Mouse (Mus musculus) splenic B cell, adult 2 months (primary cell): ENCODE results near the gene Mrpl49.

Source experiments
- DNase-seq: peaks from one replicate; pipeline ENCODE4 v3.0.0-alpha.2; 2011; ENCODE audit warnings: low read depth, low spot score
- H3K27me3 ChIP-seq: 2 replicates; pipeline ENCODE4 v1.6.1; 2012; ENCODE audit warnings: mild to moderate bottlenecking, low read length, moderate library complexity, mixed read lengths; ENCODE audit not compliant: control insufficient read depth, poor library complexity, insufficient read depth, severe bottlenecking
- H3K36me3 ChIP-seq: 2 replicates; pipeline ENCODE4 v1.6.1; 2012; ENCODE audit warnings: mild to moderate bottlenecking, low read length, moderate library complexity, mixed read lengths; ENCODE audit not compliant: control insufficient read depth, poor library complexity, insufficient read depth, severe bottlenecking

Mrpl49 gene

DNA sequence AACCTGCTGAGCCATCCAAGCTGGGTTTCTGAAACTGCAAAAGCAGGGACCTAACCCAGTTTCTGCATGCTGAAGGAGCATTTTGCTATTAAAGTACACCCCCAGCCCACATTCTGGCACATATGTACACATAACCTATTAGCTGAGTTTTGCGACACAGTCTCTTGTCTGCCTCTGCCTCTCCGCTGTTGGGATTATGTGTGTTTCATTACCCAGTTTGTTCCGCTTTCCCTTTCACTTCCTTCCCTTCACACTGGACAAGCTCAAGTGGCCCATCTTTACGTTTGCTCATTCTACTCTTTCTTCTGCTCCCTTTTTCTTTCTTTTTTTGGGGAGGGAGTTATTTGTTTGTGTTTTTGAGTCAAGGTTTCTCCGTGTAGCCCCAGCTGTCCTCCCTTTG, 16.3 kb upstream of the Mrpl49 start:
- Histone ChIP-seq H3K27me3 (no peaks in the 10 kb centered on the region), H3K36me3 (no peaks in the 10 kb centered on the region; the same call in 1 of the 2 replicates)
- no peak for DNase-seq

DNA sequence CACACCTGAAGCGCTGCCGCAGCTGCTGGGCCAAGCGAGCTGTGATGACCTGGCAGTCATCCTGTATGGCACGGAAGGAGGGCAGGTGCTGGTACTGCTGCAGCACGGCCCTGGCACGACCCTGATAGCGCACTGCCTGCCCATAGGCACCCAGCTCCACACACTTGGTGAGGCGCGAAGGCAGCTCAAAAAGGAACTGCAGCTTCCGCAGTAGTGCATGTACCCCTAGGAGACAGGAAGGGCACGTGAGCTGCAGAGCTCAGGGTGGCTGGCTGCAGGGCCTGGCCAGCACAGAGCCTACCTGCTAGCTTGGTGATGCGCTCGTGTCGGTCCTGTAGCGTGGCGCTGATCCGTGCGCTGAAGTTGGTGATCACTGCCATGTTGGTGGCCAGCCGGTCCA, 13.7 kb upstream of the Mrpl49 start:
- DNase-seq: peak; percentile 43

DNA sequence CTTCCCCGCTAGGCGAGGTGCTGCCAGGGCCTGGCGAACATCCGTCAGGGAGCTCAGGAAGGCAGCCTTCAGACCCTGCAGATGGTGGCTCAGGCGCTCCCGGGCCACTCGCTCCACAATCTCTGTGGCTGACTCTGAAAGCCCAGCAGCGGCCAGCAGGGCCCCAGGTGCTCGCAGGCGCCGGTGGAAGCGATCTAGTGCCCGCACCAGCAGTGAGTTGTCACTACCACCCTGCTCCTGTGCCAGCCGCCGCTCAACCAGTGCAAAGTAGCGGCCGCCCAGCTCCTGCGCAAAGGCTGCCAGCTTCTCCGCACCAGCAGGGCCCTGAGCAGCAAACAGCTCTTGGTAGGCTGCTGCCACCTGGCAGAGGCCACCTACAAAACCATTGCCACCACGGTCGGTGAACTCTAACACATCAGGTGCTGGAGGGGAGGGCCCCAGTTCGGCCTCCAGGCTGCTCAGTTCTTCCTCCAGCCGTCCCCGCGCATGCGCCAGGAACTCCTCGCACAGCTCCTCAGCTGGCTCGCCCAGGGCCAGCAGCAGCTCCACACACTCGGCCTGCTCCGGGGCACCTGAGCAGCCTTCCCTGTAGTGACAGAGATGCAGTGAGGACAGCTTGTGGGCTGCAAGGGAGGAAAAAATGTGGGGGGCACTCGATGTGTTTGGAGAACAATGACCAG, 13.1 kb upstream of the Mrpl49 start:
- Histone ChIP-seq H3K27me3 (no peaks in the 10 kb centered on the region), H3K36me3 (no peaks in the 10 kb centered on the region; the same call in 1 of the 2 replicates)
- peak; percentile 65 for DNase-seq

More for the DNA sequence above, 13.7 kb upstream of the Mrpl49 start:
- Histone ChIP-seq H3K36me3 (no peaks in the 10 kb centered on the region; the same call in 1 of the 2 replicates), H3K27me3 (no peaks in the 10 kb centered on the region)

GRCm38 (mm10) chr19:6069851-6070250, 12.3 kb upstream of the Mrpl49 start:
- no peaks in the 10 kb centered on the region; the same call in 1 of the 2 replicates for H3K36me3 ChIP-seq
- H3K27me3 ChIP-seq: no peaks in the 10 kb centered on the region
- no peak for DNase-seq

DNA sequence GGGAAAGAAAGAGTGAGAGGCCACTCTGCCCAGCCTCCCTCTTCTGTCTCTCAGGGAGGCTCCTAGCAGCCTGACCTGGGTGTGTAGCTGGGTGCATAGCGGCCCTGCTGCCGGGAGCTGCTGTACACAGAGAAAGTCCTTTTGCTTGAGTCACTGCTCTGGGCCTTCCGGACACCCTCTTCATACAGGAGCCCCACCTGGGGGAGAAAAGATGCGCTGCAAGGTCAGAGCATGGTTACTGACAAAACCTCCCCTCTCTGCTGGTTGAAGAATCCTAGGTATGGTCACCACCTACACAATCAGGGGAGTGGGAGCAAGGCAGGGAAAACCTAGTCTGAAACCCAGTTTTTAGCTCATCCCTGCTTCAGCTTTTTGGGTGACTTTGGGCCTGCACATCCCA, 11.4 kb upstream of the Mrpl49 start:
- peak; percentile 38 for DNase-seq
- Histone ChIP-seq H3K27me3 (no peaks in the 10 kb centered on the region), H3K36me3 (no peaks in the 10 kb centered on the region; the same call in 1 of the 2 replicates)

GRCm38 (mm10) chr19:6067724-6068415, 10.3 kb upstream of the Mrpl49 start, which contains the start of gene Tm7sf2:
Tm7sf2 (minus strand) TSS chr19:6068373.
- H3K36me3 ChIP-seq: no peaks in the 10 kb centered on the region; the same call in 1 of the 2 replicates
- no peaks in the 10 kb centered on the region for H3K27me3 ChIP-seq
- DNase-seq: peak; percentile 87

DNA sequence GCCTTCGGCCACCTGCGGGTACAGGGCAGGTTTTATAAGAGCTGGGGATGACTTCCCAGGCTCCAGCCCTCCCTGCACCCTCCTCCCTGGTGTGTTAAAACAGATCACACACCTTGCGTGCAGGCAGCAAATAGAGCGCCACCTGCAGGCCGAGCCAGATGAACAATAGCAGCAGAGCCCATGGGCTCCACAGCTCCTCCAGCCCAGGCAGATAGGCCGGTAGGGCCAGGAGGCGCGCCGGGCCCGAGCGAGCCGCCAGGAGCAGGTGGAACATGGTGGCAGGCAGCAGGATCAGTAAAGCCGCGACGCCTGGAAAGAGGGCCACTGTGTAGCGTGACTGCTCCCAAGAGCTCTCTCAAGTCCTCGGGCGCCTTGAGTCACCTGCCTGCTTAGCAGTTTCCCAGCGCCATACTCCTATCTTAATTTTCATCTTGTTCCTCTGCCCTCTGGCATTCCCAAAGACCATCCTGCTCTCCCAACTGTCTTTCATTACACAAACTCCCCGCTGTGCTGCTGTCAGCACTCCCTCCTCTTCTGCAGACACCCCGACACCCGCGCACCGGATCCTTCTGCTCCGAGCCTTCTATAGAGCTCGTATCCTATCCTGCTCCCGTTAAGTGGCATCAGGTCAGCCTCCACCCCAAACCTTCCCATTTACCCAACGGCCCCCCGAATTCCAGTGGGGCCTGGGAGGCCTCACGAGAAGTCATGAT, 9.6 kb upstream of the Mrpl49 start:
- H3K36me3 ChIP-seq: no peaks in the 10 kb centered on the region
- no peaks in the 10 kb centered on the region for H3K27me3 ChIP-seq
- peak; percentile 90 for DNase-seq

DNA sequence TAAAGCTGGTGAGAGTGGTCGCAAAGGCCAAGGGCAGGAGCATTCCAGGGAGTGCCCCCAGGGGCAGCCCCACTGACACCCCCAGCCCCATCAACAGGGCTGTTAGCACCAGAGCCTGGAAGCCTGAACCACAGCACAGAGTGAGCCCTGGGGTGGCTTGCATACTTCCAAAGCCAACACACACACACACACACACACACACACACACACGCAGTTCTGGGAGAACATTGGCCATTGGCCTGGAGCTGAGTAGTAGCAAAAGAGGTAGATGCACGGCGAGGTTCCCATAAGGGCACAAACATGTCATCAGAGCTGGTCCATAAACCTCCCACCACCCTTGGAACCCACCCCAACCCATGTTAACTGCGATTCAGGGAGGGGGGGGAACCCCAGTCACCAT, 9.0 kb upstream of the Mrpl49 start:
- no peak for DNase-seq
- no peaks in the 10 kb centered on the region for H3K27me3 ChIP-seq
- H3K36me3 ChIP-seq: no peaks in the 10 kb centered on the region

GRCm38 (mm10) chr19:6063081-6063480, 5.5 kb upstream of the Mrpl49 start:
- H3K36me3 ChIP-seq: peaks cover 3% of the 10 kb centered on the region
- H3K27me3 ChIP-seq: no peaks in the 10 kb centered on the region
- DNase-seq: no peak

DNA sequence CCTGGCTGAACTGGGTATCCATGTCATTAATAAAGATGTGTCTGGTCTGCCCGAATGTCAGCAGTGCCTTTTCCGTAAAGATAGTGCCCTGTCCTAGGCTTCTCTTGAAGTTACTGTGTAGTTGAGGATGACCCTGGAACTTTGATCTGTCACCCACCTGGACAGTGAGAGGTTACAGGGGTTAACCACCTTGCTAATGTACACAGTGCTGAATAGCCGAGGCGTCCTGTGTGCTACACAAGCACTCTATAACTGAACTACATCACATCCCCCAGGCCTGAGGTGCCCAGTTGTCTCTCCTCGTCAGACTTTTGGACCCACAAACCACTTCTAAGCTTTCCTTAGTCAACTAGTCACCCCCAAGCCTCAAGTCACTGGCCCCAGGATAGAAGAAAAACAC, 4.8 kb upstream of the Mrpl49 start:
- no peaks in the 10 kb centered on the region for H3K27me3 ChIP-seq
- H3K36me3 ChIP-seq: peaks cover 3% of the 10 kb centered on the region
- no peak for DNase-seq

DNA sequence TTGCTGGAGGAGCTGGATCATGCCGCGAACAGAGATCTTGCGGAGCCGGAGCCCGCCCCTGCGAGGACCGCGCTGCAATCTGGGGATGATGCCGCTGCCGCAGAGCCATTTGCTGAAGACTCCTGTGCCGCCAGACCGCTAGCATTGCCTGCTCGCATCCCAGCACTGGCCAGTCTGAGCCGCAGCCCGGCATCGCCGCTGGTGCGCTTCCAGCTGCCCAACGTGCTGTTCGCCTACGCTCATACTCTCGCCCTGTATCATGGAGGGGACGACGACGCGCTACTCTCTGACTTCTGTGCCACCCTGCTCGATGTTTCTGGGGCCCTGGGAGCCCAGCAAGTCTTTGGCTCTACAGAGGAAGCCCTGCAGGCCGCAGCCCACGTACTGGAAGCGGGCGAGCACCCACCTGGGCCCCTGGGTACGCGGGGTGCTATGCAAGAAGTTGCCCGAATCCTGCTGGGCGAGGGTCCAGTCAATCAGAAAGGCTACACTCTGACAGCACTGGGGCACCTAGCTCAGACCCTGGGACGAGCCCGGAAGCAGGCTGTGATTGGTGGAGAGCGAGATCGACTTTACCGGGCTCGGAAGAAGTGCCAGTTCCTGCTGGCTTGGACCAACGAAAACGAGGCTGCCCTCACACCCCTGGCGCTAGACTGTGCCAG, 4.2 kb upstream of the Mrpl49 start:
- Histone ChIP-seq H3K36me3 (peaks cover 3% of the 10 kb centered on the region), H3K27me3 (no peaks in the 10 kb centered on the region)
- DNase-seq: peak; percentile 66

DNA sequence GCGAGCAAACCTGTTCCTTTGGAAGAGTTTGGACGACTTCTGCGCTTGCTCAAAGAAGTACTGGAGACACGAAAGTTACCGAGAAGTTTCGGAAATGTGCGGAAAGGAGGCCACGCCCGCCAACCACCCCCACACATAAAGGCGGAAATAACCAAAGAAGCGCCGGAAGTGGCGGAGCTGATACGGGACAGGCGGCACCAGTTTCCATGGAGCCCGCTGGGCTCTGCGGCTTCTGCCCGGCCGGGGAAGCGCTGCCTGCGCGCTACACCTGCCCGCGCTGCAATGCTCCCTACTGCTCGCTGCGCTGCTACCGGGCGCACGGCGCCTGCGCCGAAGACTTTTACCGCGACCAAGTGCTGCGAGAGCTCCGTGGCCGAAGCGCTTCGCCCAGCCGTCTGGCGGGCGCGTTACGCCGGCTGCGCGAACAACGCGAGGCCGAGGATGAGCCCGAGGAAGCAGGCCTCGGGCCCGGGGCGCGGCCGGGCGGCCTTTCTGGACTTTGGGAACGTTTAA, 3.5 kb upstream of the Mrpl49 start, which contains the start of gene Znhit2:
Gene Znhit2 (plus strand): TSS at position 172 of the 513 bp plus-strand sequence.
- H3K27me3 ChIP-seq: no peaks in the 10 kb centered on the region
- H3K36me3 ChIP-seq: peaks cover 3% of the 10 kb centered on the region
- peak; percentile 94 for DNase-seq

DNA sequence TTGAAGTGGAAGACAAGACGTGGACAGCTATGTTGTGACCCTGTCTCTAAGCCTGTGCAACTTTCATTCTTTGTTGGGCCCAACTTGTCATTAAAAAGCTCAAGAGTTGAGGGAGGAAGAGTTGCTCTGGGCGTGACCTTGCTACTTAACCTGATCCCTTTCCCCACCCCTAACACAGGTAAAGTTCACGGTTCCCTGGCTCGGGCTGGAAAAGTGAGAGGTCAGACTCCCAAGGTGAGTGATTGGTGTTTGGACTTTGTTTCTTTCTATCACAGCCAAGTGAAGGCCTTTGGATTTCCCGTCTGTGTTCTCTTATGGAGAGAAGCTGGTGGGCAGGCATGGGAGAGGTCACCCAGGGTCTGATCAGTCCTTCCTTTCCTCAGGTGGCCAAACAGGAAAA, 1.4 kb upstream of the Mrpl49 start:
- no peaks in the 10 kb centered on the region for H3K27me3 ChIP-seq
- H3K36me3 ChIP-seq: peaks cover 5% of the 10 kb centered on the region
- DNase-seq: no peak

DNA sequence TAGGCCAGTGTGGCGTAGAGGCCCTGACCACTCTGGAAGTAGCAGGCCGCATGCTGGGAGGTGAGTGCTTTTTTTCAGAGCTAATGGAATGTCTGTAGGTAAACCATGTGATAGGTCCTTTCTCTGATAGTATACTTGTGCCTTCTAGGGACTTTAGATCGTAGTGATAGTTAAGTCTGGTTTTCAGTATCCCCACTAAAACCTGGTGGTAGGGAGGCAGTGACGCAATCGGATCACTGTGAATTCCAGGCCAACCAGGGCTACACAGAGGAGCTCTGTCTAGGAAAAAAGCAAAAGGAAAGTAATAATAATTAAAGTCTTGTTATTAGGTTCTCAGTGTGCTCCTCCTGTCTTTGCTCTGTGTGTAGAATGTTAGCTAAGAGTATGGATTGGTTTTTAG, 928 bp upstream of the Mrpl49 start:
- Histone ChIP-seq H3K27me3 (no peaks in the 10 kb centered on the region), H3K36me3 (peaks cover 5% of the 10 kb centered on the region)
- DNase-seq: no peak
